Mouse (Mus musculus) monocyte, adult 59 days (primary cell): ENCODE data around the gene Defb36. TPM values are rescaled to one million over a fixed set of nuclear protein-coding genes. Genes with fewer than 3 reads are reported as not detected.

ENCODE experiments used
- total RNA-seq, 2 experiments: library from RNA; stranded (reverse); gene quantifications; one replicate each; pipeline ENCODE4 v1.2.4; 2023

The Defb36 gene
- not detected for total RNA-seq

GRCm38 (mm10) chr2:152604057-152604456 lies at the start of gene Defb36:
TSS of gene Defb36 (plus strand) at chr2:152604327.

GRCm38 (mm10) chr2:152569038-152569437 lies 35.1 kb upstream of the Defb36 start, which contains the start of gene Gm17416:
TSS of gene Gm17416 (plus strand) at chr2:152569338.

GRCm38 (mm10) chr2:152572114-152572794 lies 31.9 kb upstream of the Defb36 start, which contains the start of gene Defb21:
TSS of gene Defb21 (plus strand) at chr2:152572744.

GRCm38 (mm10) chr2:152580107-152580506 lies 24.0 kb upstream of the Defb36 start, which contains the start of gene Defb19:
TSS of gene Defb19 (minus strand) at chr2:152580312.

GRCm38 (mm10) chr2:152599299-152599698 lies 4.8 kb upstream of the Defb36 start, which contains the start of gene Defb45:
TSS of gene Defb45 (minus strand) at chr2:152599399.

GRCm38 (mm10) chr2:152622953-152623352 lies 18.8 kb downstream of the Defb36 start, which contains the start of gene Defb25:
TSS of gene Defb25 (minus strand) at chr2:152623053.

GRCm38 (mm10) chr2:152626774-152627591 lies 22.9 kb downstream of the Defb36 start, which contains the start of gene Rem1:
TSS of gene Rem1 (plus strand) at chr2:152626951.

Other genes with a start within 250 kb of the Defb36 start
- not detected for gene Nrsn2, start 227.7 kb upstream of the Defb36 start, total RNA-seq
- gene Sox12, start 206.3 kb upstream of the Defb36 start, total RNA-seq, result under 1 TPM; 0.37 to 0.52 TPM
- 1 to 10 TPM; 1.0 to 1.7 TPM for gene Zcchc3, start 189.3 kb upstream of the Defb36 start, total RNA-seq
- gene 6820408C15Rik, start 188.7 kb upstream of the Defb36 start, total RNA-seq, result not detected
- gene Defb23, start 139.7 kb upstream of the Defb36 start, total RNA-seq, result not detected
- gene Defb20, start 127.3 kb upstream of the Defb36 start, total RNA-seq, result not detected
- gene Defb22, start 114.2 kb upstream of the Defb36 start, total RNA-seq, result not detected
- not detected for gene Defb26, start 92.6 kb upstream of the Defb36 start, total RNA-seq
- gene Defb28, start 86.1 kb upstream of the Defb36 start, total RNA-seq, result not detected
- not detected for gene Defb29, start 64.2 kb upstream of the Defb36 start, total RNA-seq
- gene Gm17416, start 35.0 kb upstream of the Defb36 start, total RNA-seq, result not detected
- gene Defb21, start 31.6 kb upstream of the Defb36 start, total RNA-seq, result not detected
- not detected for gene Defb19, start 24.0 kb upstream of the Defb36 start, total RNA-seq
- not detected for gene Defb45, start 4.9 kb upstream of the Defb36 start, total RNA-seq
- gene Defb25, start 18.7 kb downstream of the Defb36 start, total RNA-seq, result not detected
- gene Rem1, start 22.6 kb downstream of the Defb36 start, total RNA-seq, result 10 to 100 TPM; 15.8 to 19.4 TPM
- gene H13, start 65.1 kb downstream of the Defb36 start, total RNA-seq, result 100 to 1,000 TPM; 186 to 191 TPM
- 10 to 100 TPM; 21.4 to 22.3 TPM for gene Mcts2, start 82.7 kb downstream of the Defb36 start, total RNA-seq
- 10 to 100 TPM; 46.4 to 77.6 TPM for gene Id1, start 131.9 kb downstream of the Defb36 start, total RNA-seq
- not detected for gene Cox4i2, start 149.8 kb downstream of the Defb36 start, total RNA-seq
- gene Bcl2l1, start 227.4 kb downstream of the Defb36 start, total RNA-seq, result 10 to 100 TPM; 16.2 to 19.7 TPM
- 1 to 10 TPM in 1 of 2 experiments, under 1 TPM in 1; 0.73 to 3.4 TPM for gene Tpx2, start 243.6 kb downstream of the Defb36 start, total RNA-seq